Mouse (Mus musculus) kidney, embryonic 15.5 days (tissue): ENCODE results near the gene Bahcc1. TPM values are rescaled to one million over a fixed set of nuclear protein-coding genes. Genes with fewer than 3 reads are reported as not detected.

ENCODE experiments used
- ATAC-seq: fragments of 200-750 bp; cut with Nextera tagmentation; replicated peaks from 2 replicates; pipeline ENCODE4 v1.8.0; 2017; ENCODE audit warnings: moderate TSS enrichment; ENCODE audit not compliant: low FRiP score
- H3K27ac ChIP-seq: fragments of 300-500 bp; sonication (generic); 2 replicates; pipeline ENCODE4 v1.5.1; 2015; ENCODE audit warnings: mild to moderate bottlenecking, inconsistent platforms
- H3K27me3 ChIP-seq: fragments of 300-500 bp; sonication (generic); 2 replicates; pipeline ENCODE4 v1.6.1; 2015; ENCODE audit warnings: inconsistent platforms
- H3K36me3 ChIP-seq: fragments of 300-500 bp; sonication (generic); 2 replicates; pipeline ENCODE4 v1.6.1; 2015; ENCODE audit warnings: inconsistent platforms
- H3K4me1 ChIP-seq: fragments of 300-500 bp; sonication (generic); 2 replicates; pipeline ENCODE4 v1.6.1; 2015; ENCODE audit warnings: inconsistent platforms
- H3K4me2 ChIP-seq: fragments of 300-500 bp; sonication (generic); 2 replicates; pipeline ENCODE4 v1.6.1; 2015; ENCODE audit warnings: moderate library complexity, mild to moderate bottlenecking, inconsistent platforms
- H3K4me3 ChIP-seq: fragments of 300-500 bp; sonication (generic); replicated peaks from 2 replicates; pipeline ENCODE4 v1.5.1; 2015; ENCODE audit warnings: mild to moderate bottlenecking, inconsistent platforms
- H3K9ac ChIP-seq: fragments of 300-500 bp; sonication (generic); 2 replicates; pipeline ENCODE4 v1.6.1; 2015; ENCODE audit warnings: mild to moderate bottlenecking, inconsistent platforms
- H3K9me3 ChIP-seq: fragments of 300-500 bp; sonication (generic); replicated peaks from 2 replicates; pipeline ENCODE4 v1.6.1; 2016; ENCODE audit warnings: inconsistent platforms
- WGBS: fragments of 180-500 bp; shearing (Covaris S2); methylation state at CpG from one replicate; pipeline ENCODE4 v1.1.7; 2015; ENCODE audit warnings: mixed read lengths; 5-methylcytosine and 5-hydroxymethylcytosine counted together
- polyA plus RNA-seq: library from polyadenylated mRNA; unstranded; fragments of >200 nt; fragmentation: Nextera tagmentation; extraction: Ambion mirVana; gene quantifications from 2 replicates; pipeline ENCODE4 v1.2.1, GENCODE M21; 2015

The Bahcc1 gene
- polyA plus RNA-seq, 1 experiment from 2014 or later: 14.1 TPM

DNA sequence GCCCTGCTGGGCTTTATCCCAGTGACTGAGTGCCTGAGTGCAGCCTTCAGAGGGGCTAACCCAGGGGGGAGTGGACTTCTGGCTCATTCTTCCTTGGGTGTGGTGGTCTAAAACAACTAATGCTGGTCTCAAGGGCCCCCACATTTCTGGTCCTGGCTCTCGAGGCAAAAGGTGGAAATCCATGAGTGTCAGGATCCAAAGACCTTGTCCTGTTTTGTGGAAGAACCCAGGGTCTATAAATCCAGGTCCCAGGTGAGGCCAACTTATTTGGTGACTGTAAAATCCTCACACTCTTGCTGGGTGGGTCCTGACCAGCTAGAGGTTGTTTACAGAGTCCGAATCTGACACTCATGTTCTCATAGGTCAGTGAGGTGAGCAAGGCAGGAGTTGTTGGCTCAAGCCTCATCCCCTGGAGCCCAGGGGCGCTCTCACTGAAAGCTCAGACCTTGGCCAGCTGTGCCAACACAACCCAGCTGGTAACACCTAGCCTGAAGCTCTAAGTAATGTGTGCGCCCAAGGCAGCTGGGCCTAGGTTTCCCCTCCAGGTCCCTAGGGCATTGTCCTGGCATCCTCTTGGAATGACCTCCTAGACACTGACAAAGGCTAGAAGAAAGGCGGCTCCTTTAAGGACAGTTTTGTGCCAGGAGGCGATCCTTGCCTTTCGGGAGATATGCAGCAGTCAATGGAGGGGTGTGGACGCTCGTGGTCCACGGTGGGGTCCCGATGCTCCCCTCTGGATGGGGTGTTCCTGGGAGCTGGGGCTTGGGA, 8.1 kb upstream of the Bahcc1 start:
- Histone ChIP-seq H3K4me1 (peaks cover 99% of the 10 kb centered on the region), H3K27ac (peak overlapping the region; percentile 96), H3K36me3 (no peaks in the 10 kb centered on the region), H3K27me3 (no peaks in the 10 kb centered on the region), H3K9ac (peak overlapping the region; percentile 35), H3K4me3 (peak overlapping the region; percentile 11), H3K9me3 (no peaks in the 10 kb centered on the region), H3K4me2 (peak overlapping the region; percentile 49)
- ATAC-seq: 0 out of 2 replicates have a peak, but pooled peaks have one; percentile 4
- WGBS: 9% methylated on average over 11 of the region's 11 CpGs

DNA sequence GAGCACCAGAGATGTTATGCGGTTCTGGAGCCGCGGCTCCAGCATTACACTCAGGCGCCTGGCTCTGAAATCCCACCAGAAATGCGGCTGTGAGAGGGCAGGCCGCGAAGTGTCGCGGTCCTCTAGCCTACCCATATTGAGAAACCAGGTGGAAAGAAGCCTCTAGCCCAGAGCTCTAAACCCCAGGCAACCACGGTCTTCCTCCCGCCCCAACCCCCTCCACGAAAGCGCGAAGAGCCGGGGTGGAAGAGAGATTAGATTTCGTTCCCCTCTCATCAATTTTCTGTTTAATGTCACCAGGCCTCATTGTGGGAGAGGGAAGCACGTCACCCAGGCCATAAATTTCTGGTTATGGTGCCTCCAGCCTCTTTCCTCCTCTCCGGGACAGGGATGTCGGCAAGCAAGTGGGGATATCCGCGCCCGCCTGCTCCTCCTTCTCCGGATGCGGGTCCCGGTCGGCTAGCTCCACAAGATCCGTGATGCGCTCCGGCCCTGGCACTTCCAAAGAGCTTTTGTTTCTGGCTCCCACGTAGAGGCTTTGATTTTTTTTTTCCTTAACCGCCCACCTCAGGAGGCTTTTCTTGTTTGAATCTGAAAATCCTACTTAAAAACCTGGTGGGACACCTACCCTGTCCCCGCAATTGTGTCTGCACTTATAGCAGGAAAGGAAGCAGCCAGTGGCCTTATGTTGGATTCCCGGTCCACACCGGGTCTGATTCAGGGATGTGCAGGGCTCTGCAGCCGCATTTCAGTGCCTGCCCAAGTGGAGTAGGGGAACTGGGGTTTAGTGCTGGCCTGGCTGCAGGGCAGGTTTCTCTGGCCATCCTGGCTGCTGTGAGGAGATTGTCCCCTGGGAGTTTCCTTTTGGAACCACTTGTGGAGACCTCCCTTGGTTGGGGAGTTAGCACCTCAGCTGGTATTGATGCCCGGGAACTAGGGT, 7.2 kb upstream of the Bahcc1 start:
- Histone ChIP-seq H3K4me3 (peak overlapping the region; percentile 11), H3K9me3 (no peaks in the 10 kb centered on the region), H3K27ac (peak overlapping the region; percentile 96), H3K4me2 (peak overlapping the region; percentile 49), H3K4me1 (peaks cover 95% of the 10 kb centered on the region), H3K36me3 (no peaks in the 10 kb centered on the region), H3K27me3 (no peaks in the 10 kb centered on the region), H3K9ac (peak overlapping the region; percentile 35)
- 4% methylated on average over 36 of the region's 36 CpGs for WGBS
- ATAC-seq: peak; percentile 63

DNA sequence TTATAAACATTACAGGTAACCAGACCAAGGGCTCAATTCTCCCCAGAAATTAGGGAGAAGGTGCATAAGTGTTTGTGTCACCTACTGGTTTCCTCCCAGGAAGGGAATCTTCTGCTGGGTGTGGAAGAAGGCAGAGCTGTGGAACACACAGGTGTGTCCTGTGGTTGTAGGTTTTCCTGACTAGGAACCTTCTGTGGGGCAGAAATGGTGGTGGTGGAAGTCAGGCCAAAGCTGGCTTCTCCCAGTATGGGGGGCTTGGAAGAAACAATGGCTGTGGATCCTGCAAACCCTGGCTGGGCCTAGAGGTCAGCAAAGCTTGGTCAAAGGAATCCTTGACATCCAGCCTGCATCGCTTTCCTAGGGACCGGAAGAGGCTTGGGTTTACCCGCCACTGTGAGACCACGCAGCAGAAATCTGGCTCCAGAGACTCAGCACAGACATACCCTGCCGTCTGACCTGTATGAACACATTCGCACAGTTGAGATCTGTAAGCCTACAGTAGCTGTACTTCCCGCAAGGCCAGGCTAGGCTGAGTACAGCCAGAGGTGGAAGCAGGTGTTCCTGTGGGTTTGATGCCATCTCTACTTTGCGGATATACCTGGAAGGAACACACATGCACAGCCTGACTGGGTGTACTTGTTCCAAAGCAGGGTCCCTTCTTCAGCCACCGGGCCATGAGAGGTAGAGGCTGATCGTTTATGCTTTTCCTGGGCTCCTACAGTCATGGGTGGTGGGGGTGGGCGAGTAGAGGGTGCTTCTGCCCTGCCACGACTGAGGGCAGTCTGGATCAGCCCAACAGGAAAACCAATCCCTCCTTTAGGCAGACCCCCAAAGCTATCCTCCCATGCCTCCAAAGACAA, 6.1 kb upstream of the Bahcc1 start:
- Histone ChIP-seq H3K27ac (peak overlapping the region; percentile 96), H3K4me2 (peak overlapping the region; percentile 90; the same call in 1 of the 2 replicates), H3K9me3 (no peaks in the 10 kb centered on the region), H3K27me3 (no peaks in the 10 kb centered on the region), H3K4me1 (peaks cover 84% of the 10 kb centered on the region), H3K36me3 (no peaks in the 10 kb centered on the region), H3K4me3 (no peak overlapping the region), H3K9ac (peak overlapping the region; percentile 35; the same call in 1 of the 2 replicates)
- 46% methylated on average over 12 of the region's 12 CpGs for WGBS
- no peak for ATAC-seq

DNA sequence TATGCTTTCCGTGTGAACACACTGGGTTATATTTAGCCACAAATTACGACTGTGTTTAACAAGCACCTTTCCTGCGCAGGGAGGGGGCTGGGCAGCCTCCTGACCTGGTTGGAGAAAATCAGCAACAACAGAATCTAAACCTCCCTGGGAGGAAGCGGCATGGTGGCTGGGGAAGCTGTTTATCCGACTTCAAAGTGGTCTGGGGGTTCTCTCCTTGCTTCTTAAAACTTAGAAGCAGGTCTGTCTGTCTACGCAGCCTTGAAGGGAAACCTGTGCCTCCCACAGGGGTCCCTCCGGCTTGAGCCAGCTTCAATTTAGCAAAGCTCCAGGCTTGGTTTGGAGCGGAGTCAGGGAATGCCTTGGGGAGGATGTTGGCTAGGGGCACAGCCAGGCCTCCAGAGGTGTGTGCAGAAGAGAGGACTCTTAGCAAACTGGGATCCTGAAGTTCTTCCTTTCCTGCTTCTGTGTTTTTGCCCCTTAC, 5.1 kb upstream of the Bahcc1 start:
- ATAC-seq: no peak

DNA sequence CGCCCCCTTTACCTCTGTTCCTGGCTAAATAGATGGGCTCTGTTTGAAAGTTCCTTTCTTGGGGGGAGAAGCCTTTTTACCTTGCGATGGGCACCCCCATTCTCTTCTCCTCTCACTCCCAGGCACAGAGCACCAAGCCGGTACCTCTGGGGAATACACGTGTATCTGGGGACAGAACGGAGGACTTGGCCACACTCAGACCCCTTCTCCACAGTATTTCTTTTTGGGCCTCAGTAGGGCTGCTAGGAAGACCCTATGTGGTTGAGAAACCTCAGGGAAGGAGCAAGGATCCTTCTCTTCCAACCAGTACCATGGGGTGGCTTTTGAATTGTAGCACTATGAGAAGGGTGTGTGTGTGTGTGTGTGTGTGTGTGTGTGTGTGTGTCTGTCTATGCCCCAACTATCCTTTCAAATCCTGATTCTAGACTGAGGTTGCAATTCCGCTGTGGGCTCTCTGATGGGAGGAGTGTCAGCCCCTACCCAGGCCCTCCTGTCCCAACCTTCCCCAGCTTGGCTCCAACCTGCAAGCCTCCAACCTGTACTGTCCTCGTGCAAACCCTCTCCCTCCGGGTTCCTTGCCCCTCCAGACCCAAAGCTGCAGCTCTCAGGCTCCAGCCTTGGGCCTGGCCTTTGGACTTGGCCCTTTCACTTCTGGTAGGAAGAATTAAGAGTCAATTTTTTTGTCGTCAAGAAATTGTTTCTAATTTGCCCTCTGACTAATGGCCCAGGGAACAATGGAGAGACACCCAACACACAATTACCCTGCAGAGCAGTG, 4.4 kb upstream of the Bahcc1 start:
- ATAC-seq: no peak
- Histone ChIP-seq H3K4me2 (peak overlapping the region; percentile 90), H3K9ac (peak overlapping the region; percentile 97), H3K9me3 (no peaks in the 10 kb centered on the region), H3K4me1 (peaks cover 78% of the 10 kb centered on the region), H3K4me3 (peak overlapping the region; percentile 87), H3K27me3 (no peaks in the 10 kb centered on the region), H3K36me3 (no peaks in the 10 kb centered on the region), H3K27ac (peak overlapping the region; percentile 96)
- 41% methylated on average over 9 of the region's 9 CpGs for WGBS

More for the DNA sequence above, 5.1 kb upstream of the Bahcc1 start:
- peak overlapping the region; percentile 19 for H3K4me3 ChIP-seq
- peaks cover 84% of the 10 kb centered on the region for H3K4me1 ChIP-seq
- peak overlapping the region; percentile 90 for H3K4me2 ChIP-seq
- H3K27me3 ChIP-seq: no peaks in the 10 kb centered on the region
- H3K9me3 ChIP-seq: no peaks in the 10 kb centered on the region
- peak overlapping the region; percentile 97 for H3K9ac ChIP-seq
- no peaks in the 10 kb centered on the region for H3K36me3 ChIP-seq
- WGBS: 11% methylated on average over 8 of the region's 8 CpGs
- H3K27ac ChIP-seq: peak overlapping the region; percentile 96

DNA sequence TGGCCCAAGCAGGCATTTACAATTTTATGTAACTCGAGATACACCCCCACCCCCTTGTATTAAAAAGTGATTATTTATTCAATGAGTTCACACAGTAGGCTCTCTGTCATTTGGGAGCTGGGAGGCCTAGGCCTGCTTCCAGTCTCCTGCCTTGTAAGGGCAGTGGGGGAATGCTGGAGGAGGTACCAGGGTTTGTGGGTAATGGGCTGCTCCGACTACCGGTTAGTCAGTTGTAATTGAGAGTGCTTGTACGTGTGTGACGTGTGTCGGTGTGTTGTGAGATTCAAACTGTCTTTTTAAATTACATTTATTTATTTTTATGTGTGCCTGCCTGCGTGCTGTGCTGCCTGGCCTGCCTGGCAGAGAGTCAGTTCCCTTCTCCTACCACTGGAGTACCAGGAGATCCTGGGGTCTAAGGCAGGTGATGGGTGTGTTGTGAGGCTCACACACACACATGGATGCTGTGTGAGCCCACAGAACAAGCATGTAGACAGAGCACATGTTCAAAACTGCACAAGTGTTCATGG, 3.8 kb upstream of the Bahcc1 start:
- 17% methylated on average over 7 of the region's 7 CpGs for WGBS
- ATAC-seq: no peak
- H3K9ac ChIP-seq: peak overlapping the region; percentile 97
- H3K9me3 ChIP-seq: no peaks in the 10 kb centered on the region
- H3K27ac ChIP-seq: peak overlapping the region; percentile 96
- no peaks in the 10 kb centered on the region for H3K36me3 ChIP-seq
- peak overlapping the region; percentile 90 for H3K4me2 ChIP-seq
- no peaks in the 10 kb centered on the region for H3K27me3 ChIP-seq
- peak overlapping the region; percentile 87 for H3K4me3 ChIP-seq
- H3K4me1 ChIP-seq: peaks cover 71% of the 10 kb centered on the region

DNA sequence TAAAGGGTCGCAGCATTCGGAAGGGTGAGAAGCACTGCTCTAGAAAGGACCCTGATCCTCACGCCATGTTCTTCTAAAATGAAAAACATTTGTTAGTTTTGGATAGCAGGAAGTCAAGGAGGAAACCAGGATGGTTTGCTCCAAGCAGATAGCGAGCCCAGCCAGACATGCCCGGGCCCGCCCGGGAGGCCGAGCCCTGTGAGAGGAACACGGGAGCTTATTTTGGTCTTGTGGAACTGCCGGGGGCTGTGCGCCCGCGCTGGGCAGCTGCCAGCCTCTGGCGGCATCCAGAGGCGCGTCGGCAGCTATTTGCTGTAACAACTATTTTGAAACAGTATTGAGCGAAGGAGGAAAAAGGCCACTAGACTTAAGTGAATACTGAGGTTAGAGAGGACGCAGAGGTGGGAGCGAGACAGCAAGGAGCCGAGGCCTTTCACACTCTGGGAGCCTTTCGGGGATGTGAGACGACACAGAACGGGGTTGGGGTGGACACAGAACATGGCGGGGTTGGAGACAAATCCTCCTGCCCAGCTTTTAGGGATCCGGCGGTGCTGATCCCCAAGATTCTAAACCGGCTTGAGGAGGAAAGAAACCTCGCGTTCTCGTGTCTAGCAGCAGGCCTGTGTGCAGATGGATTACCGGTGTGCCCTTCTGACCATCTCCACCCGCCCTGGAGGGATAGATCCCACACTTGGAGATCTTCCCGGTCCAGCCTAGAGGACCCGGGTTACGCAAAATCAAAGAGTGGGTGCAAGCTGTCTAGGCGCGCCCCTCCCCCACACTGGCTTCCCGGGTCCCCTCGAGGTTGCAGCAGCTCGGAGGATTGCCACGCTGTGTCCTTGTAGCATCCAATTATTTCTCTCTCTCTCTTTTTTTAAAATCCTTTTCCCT, 2.6 kb upstream of the Bahcc1 start:
- Histone ChIP-seq H3K4me3 (peak overlapping the region; percentile 87), H3K4me1 (peaks cover 60% of the 10 kb centered on the region), H3K4me2 (peak overlapping the region; percentile 90), H3K9ac (peak overlapping the region; percentile 97), H3K27me3 (no peaks in the 10 kb centered on the region), H3K36me3 (no peaks in the 10 kb centered on the region), H3K9me3 (no peaks in the 10 kb centered on the region), H3K27ac (peak overlapping the region; percentile 96)
- ATAC-seq: no peak
- WGBS: 1% methylated on average over 42 of the region's 42 CpGs

DNA sequence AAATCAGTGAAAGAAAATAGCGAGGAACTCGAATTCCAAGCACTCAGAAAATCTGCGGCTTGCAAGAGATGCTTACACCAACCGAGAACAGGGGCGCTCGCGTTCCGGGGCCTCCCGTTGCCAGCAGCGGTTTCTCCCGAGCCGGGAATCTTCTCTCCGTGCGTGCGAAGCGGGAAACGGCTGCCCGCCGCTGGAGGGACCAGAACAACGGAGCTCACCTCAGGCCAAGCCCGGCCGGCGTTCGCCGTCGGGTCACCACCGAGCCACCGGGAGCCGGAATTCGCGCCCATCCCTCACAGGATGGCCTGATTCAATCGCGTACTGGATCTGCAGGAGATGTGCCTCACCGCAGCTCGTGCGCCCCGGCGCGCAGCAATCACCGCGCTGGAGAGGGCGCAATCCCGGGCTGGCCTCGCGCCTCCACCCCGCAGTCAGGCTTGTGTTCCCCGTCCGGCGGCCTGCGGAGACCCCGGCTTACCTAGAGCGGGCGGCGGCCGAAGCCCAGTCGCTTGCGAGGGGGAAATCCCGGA, 1.8 kb upstream of the Bahcc1 start:
- under 1% methylated on average over 58 of the region's 58 CpGs for WGBS
- Histone ChIP-seq H3K4me2 (peak overlapping the region; percentile 90), H3K9ac (peak overlapping the region; percentile 97), H3K27ac (peak overlapping the region; percentile 96), H3K4me1 (peaks cover 52% of the 10 kb centered on the region), H3K9me3 (no peaks in the 10 kb centered on the region), H3K4me3 (peak overlapping the region; percentile 87), H3K36me3 (no peaks in the 10 kb centered on the region), H3K27me3 (no peaks in the 10 kb centered on the region)
- ATAC-seq: peak; percentile 2; the same call in 1 of the 2 replicates

DNA sequence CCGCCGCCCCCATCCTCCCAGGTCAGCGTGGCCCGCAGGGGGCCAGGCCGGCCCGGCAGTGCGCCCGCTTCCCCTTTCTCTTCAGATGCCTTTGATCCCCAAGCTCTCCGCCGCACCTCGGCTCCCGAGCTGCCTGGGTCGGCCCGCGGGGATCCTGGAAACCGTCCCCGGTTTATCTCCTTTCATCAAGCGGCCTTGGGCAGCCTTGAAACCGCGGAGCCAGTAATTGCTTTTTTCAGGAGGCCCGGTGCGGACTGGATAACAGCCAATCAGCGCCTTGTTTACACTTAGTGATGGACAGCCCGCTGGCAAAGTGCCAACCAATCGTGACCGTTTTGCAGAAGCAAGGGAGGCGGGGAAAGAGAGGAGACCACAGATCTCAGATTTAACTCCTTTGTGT, 1.4 kb upstream of the Bahcc1 start:
- Histone ChIP-seq H3K4me2 (peak overlapping the region; percentile 90), H3K4me1 (peaks cover 47% of the 10 kb centered on the region), H3K4me3 (peak overlapping the region; percentile 87), H3K27me3 (no peaks in the 10 kb centered on the region), H3K27ac (peak overlapping the region; percentile 96), H3K9me3 (no peaks in the 10 kb centered on the region), H3K36me3 (no peaks in the 10 kb centered on the region), H3K9ac (peak overlapping the region; percentile 97)
- 0% methylated on average over 26 of the region's 27 CpGs for WGBS
- peak; percentile 64 for ATAC-seq
